Mouse (Mus musculus) olfactory bulb, adult 2 months (tissue): ENCODE data around the gene Timmdc1. TPM values are rescaled to one million over a fixed set of nuclear protein-coding genes. Genes with fewer than 3 reads are reported as not detected.

Experiments
- H3K27ac ChIP-seq: fragments of 200-500 bp; 2 replicates; pipeline ENCODE4 v1.5.1; 2012; ENCODE audit warnings: low read depth, low read length; ENCODE audit not compliant: insufficient read depth
- H3K4me1 ChIP-seq: fragments of 200-500 bp; 2 replicates; pipeline ENCODE4 v1.6.1; 2012; ENCODE audit warnings: low read length; ENCODE audit not compliant: control insufficient read depth, insufficient read depth
- H3K4me3 ChIP-seq: fragments of 200-500 bp; 2 replicates; pipeline ENCODE4 v1.5.1; 2012; ENCODE audit warnings: mild to moderate bottlenecking, low read depth, low read length, moderate library complexity; ENCODE audit not compliant: insufficient read depth
- CTCF ChIP-seq: fragments of 200-500 bp; IDR thresholded peaks from 2 replicates; pipeline ENCODE4 v1.5.1; 2012; ENCODE audit warnings: low read depth, mild to moderate bottlenecking, low read length, moderate library complexity; ENCODE audit not compliant: insufficient read depth
- POLR2A ChIP-seq: fragments of 200-500 bp; IDR thresholded peaks from 2 replicates; pipeline ENCODE4 v1.6.1; 2012; ENCODE audit warnings: mild to moderate bottlenecking, low read depth, low read length, moderate library complexity; ENCODE audit not compliant: insufficient read depth
- whole genome bisulfite sequencing: fragments of 180-500 bp; shearing (Covaris S2); methylation state at CpG from one replicate; pipeline ENCODE4 v1.1.7; 2018; 5-methylcytosine and 5-hydroxymethylcytosine counted together
- polyA plus RNA-seq: library from polyadenylated mRNA; stranded (reverse); fragments of >200 nt; gene quantifications from 2 replicates; pipeline ENCODE4 v1.2.4, GENCODE M21; 2012; ENCODE audit warnings: low replicate concordance; ENCODE audit not compliant: missing spikeins, insufficient read depth, insufficient read length

The Timmdc1 gene
- polyA plus RNA-seq, 1 experiment: not detected

DNA sequence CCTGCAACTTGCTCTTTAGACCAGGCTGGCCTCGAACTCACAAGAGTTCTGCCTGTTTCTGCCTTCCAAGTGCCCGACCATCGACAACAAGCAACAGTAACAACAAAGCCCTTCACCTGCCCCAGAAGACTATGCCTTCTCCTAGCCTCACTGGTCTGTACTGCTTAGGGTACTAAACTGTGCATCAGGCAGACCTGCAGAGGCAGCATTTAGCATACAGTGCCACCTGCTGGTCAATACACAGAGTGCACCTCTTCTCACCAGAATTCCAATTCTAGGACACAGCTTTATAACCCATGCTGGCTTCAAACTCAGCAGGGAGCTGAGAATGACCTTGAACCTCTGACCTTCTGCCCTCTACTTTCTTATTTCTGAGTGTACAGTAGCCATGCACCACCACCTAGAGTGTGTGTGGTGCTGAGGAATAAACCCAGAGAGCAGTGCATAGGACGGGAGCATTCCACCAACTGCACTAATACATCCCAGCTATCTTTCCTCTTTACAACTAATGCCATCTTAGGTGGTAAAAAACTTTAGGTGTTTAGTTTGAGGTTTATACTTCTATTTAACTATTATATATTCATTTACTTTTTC lies 16.3 kb downstream of the Timmdc1 start:
- Histone ChIP-seq H3K27ac (no peak overlapping the region), H3K4me1 (peaks cover 13% of the 10 kb centered on the region), H3K4me3 (no peak overlapping the region)
- WGBS: 76% methylated on average over 4 of the region's 4 CpGs
- TF ChIP-seq CTCF (no peak), POLR2A (no peak)

DNA sequence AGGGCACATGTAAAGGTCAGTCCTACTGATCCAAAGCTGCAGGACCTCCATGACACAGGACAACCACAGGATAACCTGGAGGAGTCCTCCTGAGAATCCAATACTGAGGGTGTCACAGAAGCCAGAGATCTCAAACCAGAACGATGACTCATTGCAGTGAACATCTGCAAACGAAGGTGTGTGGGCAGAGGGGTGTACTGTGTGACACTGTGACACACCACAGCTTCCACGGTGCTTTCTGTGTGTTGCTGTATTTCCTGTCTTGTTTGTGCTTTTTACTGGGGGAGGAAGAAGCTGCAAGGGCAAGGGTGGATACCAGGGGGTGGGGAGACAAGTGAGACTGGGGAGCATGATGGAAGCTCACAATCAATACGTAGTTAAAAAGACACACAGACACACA lies 18.9 kb downstream of the Timmdc1 start:
- 47% methylated on average over 4 of the region's 4 CpGs for WGBS
- H3K4me1 ChIP-seq: peaks cover 13% of the 10 kb centered on the region

DNA sequence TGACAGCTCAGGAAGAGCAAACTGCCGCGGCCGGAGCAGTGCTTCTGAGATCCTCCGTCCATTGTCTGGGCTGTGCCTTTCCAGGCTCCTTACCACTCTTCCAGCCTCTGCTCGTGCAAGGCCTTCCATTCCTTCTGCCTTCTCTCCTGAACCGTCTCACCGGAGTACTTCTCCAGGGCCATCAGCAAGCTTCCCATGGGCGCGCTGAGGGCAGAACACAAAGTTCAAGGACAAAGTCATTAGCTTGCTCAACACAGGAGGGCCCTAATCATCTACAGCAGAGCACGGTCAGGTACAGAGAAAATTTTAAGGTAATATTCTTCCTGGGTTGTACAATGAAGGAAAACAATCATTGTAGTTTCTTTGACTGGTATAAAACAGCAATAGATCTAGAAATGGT lies 20.0 kb downstream of the Timmdc1 start:
- H3K27ac ChIP-seq: no peak overlapping the region
- no peak overlapping the region for H3K4me3 ChIP-seq
- H3K4me1 ChIP-seq: peaks cover 13% of the 10 kb centered on the region
- WGBS: 92% methylated on average over 10 of the region's 10 CpGs
- TF ChIP-seq POLR2A (no peak), CTCF (no peak)

More for the DNA sequence above, 18.9 kb downstream of the Timmdc1 start:
- Histone ChIP-seq H3K27ac (peak overlapping the region; percentile 71), H3K4me3 (no peak overlapping the region)
- TF ChIP-seq POLR2A: no peak
- no peak for TF ChIP-seq CTCF

DNA sequence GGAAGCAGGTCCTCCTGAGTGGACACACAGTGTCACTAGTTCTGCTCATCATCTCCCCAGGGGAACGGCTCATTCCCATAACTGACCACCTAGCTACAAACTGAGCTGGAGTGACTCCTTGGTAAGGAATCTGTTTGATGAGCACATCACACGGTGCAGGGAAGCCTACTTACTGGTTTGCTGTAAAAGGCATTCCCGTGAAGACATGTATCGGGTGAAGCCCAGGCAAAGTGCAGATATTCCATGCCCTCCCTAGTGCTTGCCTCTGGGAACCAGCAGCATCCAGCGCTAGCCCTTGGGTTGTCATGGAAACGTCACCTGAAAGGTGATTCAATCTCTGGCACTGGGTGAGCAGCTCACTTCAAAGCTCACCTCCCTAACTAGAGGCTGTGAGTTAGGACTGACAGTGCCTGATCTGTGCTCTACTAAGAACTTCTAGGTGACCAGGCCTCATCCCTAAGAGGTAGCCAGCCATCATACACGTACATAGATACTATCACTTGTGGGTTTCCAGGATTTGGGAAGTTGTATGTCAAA lies 25.8 kb downstream of the Timmdc1 start:
- WGBS: 82% methylated on average over 7 of the region's 7 CpGs

DNA sequence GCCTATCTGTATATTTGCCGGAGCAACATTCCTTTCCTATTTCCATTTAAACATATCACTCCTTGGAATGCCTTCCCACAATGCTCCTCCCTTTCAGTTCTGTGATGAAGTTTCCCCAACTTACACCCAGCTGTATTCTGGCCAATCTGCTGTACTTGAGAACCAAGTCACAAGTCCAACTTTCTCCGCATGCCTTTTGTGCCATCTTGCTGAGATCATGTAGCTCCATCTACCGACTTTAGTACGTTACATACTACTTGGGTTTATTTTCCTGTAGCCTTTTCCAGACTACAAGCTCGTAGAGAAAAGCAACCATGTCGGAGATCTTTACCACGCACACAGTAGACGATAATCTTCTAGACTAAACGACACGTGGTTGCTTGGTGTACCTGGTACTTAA lies 28.6 kb downstream of the Timmdc1 start:
- Histone ChIP-seq H3K4me1 (no peaks in the 10 kb centered on the region), H3K4me3 (no peak overlapping the region), H3K27ac (no peak overlapping the region)
- TF ChIP-seq CTCF (no peak), POLR2A (no peak)
- 80% methylated on average over 10 of the region's 10 CpGs for WGBS

More for the DNA sequence above, 25.8 kb downstream of the Timmdc1 start:
- Histone ChIP-seq H3K4me1 (no peaks in the 10 kb centered on the region), H3K27ac (no peak overlapping the region), H3K4me3 (no peak overlapping the region)
- TF ChIP-seq CTCF: no peak
- no peak for TF ChIP-seq POLR2A

DNA sequence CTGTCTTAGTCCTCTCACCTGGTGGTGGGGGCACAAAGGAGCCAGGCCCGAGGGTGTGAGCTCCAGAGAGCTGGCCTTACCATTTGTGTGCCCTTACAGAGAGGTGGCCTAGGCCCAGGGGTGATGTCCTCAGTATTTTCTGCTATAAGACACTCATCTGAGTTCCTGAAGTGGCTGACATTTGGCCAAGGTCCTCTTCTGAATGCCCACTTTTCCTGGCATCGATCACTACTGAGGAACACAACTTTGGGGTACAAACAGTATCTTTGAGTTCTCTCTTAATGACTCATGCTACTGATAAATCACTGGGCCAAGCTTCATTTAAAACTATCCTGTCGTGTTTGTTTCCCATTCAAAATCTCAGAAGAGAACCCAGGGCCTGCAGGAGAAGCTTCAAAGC lies 29.9 kb downstream of the Timmdc1 start:
- no peak for TF ChIP-seq POLR2A
- TF ChIP-seq CTCF: no peak
- H3K27ac ChIP-seq: no peak overlapping the region
- H3K4me3 ChIP-seq: no peak overlapping the region
- 88% methylated on average over 3 of the region's 3 CpGs for WGBS
- no peaks in the 10 kb centered on the region for H3K4me1 ChIP-seq

DNA sequence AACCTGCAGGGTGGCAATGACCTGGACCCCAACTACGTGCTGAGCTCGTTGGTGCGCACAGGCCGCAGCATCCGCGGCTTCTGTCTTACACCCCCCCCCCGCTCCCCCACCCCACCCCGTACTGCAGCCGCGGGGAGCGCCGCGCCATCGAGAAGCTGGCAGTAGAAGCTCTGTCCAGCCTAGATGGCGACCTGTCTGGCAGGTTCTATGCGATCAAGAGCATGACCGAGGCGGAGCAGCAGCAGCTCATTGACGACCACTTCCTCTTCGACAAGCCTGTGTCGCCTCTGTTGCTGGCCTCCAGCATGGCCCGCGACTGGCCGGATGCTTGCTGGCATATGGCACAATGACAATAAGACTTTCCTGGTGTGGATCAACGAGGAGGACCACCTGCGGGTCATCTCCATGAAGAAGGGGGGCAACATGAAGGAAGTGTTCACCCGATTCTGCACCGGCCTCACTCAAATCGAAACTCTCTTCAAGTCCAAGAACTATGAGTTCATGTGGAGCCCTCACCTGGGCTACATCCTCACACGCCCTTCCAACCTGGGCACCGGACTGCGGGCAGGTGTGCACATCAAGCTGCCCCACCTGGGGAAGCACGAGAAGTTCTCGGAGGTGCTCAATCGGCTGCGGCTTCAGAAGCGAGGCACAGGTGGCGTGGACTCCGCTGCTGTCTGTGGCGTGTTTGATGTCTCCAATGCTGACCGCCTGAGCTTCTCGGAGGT lies 38.7 kb downstream of the Timmdc1 start:
- TF ChIP-seq POLR2A (no peak), CTCF (no peak)
- peaks cover 7% of the 10 kb centered on the region; the same call in 1 of the 2 replicates for H3K4me1 ChIP-seq
- no peak overlapping the region for H3K27ac ChIP-seq
- peak overlapping the region; percentile 26 for H3K4me3 ChIP-seq
- 42% methylated on average over 42 of the region's 42 CpGs for WGBS

DNA sequence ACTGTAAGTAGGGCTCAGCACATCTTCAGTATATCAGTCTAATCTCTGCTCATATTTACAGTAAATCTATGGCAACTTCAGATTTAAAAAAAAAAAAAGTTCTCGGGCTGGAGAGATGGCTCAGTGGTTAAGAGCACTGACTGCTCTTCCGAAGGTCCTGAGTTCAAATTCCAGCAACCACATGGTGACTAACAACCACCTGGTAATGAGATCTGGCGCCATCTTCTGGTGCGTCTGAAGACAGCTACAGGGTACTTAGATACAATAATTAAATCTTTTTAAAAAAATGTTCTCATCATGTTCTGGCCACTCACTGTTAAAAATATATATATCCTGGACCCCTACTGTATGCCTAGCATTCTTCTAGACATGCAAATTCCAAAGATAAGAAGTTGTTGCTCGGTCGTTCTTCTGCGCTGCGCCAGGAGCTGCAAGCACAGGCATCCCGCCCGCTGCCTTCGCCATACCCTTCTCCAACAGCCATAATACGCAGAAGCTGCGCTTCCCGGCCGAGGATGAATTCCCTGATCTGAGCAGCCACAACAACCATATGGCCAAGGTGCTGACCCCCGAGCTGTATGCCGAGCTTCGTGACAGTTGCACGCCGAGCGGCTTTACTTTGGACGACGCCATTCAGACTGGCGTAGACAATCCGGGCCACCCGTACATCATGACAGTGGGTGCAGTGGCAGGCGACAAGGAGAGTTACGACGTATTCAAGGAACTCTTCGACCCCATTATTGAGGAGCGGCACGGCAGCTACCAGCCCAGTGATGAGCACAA lies 39.5 kb downstream of the Timmdc1 start:
- no peak overlapping the region for H3K27ac ChIP-seq
- H3K4me3 ChIP-seq: peak overlapping the region; percentile 26
- 20% methylated on average over 32 of the region's 32 CpGs for WGBS
- TF ChIP-seq POLR2A (no peak), CTCF (no peak)
- H3K4me1 ChIP-seq: peaks cover 7% of the 10 kb centered on the region; the same call in 1 of the 2 replicates
